Mouse (Mus musculus) cerebellum, adult (tissue): ENCODE results near the gene Gabra4.
A peak's percentile ranks its signal among the peaks of the same experiment; 100 is the strongest.

Experiments used
- ATAC-seq: cut with Nextera tagmentation; 2 replicates; pipeline ENCODE4 v1.9.2; 2017; ENCODE audit warnings: mild to moderate bottlenecking, moderate library complexity, mixed read lengths; ENCODE audit not compliant: insufficient number of reproducible peaks, low FRiP score, low TSS enrichment

Gabra4 gene

DNA sequence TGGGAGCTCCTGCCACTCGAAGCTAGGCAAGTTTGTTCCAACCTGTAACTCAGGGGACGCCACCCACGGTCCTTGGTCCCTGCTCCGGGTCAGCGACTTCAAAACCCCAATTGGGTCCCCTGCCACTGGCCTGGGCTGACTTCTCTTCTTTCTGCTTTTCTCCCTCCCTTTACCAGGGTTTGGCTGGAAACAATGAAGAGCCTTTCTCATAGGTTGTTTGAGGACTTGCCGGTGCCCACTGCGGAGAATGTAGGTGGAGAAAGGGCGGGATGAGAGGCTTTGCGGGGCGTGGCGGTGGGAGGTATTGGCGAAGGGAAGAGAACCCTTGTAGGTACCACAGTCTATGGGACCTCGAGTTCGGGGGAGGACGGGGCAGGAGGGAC is at the start of gene Gabra4:
Gene Gabra4 (minus strand): TSS at position 194 of the 383 bp plus-strand sequence.
- ATAC-seq: peak; percentile 53; the same call in 1 of the 2 replicates

DNA sequence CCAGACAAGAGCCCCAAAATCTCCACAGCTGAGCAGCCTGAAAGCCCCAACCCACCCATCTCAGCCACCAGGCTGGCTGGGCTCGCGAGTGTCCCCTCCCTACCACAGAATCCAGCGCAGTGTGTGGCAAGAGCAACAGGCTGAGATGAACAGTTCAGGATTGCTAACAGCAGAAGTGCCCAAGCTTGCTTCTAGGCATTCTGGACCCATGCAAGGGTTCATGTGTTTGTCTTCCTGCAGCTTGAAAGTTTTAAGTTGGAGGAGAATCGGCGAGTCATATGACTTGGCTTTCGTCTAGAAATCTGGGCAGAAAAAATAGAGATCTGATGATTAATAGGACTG is 43.1 kb upstream of the Gabra4 start:
- peak; percentile 38 for ATAC-seq

DNA sequence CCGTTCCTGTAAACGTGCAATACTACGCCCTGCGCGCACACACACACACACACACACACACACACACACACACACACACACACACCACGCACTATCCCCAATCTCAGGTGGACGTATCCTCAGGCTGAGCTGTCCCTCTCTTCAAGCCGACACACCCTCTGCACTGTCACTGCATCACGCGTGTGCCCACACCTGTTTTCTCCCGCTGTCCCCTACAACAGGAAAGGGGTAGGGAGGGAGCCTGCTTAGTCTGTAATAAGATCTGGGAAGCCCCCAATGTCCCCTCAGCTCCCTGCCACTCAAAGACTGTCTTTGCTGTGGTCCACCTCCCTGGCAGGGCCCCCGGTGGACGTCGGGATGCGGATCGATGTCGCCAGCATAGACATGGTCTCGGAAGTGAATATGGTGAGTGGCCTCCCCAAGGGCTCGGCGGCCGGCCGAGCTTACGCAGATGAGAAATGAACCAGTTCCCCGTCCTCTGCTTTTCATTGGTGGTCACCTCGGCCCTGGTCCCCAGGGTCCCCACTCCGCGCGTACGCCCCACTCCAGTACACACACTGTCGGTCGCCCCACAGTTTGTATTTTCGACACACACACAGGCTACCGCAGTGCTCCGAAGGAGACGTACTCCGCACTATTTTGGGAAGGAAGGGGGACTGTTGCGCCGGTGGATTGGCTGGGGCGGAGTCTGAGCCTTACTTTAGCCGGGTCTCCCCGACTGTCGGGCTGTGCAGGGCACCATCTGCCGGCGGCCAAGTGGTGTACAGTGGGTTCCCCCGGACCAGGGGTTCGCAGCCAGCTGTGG is 42.6 kb upstream of the Gabra4 start:
- ATAC-seq: peak; percentile 78

DNA sequence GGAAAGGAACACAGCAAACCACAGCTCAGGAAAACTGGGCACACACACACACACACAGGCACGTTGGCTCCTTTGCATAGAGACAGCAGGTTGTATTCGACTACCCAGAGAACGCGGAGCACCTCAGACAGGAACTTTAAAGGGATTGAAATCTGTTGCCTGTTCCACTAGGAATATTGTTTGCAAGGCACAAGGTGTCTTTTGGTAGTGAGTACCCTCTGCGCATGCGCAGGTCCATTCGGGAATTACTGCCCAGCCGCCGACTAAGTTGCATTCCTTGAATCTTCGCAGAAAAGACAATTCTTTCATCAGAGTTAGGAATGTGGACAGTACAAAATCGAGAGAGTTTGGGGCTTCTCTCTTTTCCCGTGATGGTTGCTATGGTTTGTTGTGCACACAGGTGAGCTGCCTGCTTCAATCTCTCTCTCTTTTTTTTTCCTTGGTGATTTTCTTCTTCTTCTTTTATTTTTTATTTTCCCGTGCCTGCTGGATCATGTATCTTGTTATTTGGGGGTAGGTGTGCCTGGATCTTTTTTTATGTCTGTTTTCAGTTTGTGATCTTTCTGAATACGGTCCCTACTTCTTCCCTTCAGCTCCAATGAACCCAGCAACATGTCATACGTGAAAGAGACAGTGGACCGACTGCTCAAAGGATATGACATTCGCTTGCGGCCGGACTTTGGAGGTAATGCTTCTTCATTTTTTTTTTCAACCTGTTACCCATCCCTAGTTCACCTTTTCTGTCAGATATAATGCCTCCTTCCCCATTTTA is 41.8 kb upstream of the Gabra4 start:
- ATAC-seq: peak; percentile 38; the same call in 1 of the 2 replicates

DNA sequence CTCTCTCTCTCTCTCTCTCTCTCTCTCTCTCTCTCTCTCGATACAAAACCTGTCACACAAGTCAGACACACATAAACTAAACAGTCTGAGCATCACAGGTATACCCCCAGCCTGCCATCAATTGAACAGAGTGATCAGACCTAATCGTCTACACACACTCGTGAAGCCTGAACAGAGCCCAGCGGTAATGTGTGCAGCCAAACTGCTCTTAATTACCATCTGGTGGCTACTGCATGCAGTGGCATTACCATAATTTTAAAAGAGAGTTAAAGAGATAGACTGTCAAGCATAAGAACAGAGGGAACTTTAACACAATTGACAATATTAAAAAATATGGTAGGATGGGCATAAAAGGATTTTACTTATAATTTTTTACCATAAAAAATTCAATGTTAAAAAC is 7.5 kb upstream of the Gabra4 start:
- no peak for ATAC-seq

DNA sequence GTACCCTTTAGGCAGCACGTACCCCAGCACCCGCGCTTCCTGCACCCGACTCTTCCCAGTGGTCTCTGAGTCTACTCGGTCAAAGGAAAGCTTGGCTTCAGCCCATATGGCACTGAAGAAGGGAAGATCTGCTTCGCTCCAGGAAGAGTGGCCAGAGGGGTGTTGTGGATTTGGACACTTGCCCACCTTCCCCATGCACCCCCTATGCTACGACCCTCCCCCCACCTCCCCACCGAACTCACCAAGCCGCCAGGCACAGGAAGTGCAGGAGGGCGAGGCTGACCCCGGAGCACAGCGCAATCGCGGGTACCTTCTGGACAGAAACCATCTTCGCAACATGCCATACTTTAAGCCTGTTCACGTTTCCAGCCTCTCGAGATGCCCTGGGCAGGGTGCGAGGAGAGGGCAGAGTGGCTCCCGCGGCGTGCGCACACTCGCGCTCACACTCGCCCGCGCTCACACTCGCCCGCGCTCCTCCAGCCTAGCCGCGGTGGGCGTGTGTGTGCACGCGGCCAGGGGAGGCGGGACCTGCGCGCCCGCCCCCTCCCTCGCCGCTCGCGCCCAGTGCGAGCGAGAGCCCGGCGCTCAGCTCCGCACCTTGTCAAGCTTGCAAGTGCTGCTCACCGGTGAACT is 510 bp downstream of the Gabra4 start, which contains the start of gene Gabrb1:
Gene Gabrb1 (plus strand): TSS at position 632 of the 633 bp plus-strand sequence.
- peak; percentile 76 for ATAC-seq

DNA sequence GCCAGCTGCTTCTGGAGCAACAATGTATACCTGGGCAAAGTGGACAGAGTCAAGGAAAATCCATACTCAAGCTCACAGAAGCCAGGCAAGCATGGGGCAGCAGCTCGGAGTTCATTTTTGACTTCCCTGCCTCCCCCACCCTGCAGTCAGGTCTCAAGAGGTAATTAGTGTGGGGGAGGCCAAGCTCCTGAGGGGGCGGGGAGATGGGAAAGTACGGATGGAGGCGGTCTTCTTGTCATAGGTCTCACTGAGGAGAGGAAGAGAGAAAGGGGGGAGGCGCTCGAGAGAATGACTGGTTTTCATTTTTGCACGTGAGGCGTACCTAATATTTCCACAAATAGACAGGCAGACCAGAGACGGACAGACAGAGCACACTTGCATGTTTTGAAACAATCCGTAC is 1.3 kb downstream of the Gabra4 start:
- ATAC-seq: peak; percentile 42; the same call in 1 of the 2 replicates

DNA sequence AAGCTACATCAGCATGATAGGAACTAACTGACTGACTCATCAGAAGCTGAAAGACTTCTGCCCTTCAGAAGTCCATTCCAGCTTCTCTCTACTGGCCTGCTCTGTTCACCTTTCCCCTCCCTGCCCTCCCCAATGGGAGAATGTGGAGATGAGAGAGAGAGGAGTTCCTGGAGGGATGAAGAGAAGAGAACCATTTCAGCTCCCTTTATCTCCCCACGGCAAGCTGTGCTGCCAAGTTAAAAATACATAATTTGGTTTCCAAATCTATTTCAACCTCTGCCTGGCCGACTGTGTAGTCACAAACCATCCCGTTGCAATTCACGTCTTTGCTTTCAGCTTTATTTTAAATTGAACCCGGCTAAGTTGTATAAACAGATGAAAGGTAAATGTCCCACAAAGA is 4.1 kb downstream of the Gabra4 start:
- no peak for ATAC-seq

DNA sequence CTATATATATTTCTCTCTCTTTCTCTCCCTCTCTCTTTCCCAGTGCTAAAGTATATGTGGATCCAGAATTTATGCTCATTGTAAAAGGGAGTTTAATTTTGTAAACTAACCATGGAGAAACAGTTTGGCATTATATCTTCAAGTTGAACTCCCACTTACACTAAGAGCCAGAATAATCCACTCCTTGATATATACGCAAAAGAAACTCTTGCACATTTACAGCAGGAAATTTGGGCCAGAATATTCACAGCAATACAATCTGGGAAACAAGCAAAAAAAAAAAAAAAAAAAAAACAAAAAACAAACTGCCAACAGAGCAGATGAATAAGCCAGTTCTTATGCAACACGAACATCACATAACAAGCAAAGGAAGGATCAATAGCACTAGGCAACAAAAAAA is 10.0 kb downstream of the Gabra4 start:
- no peak for ATAC-seq

DNA sequence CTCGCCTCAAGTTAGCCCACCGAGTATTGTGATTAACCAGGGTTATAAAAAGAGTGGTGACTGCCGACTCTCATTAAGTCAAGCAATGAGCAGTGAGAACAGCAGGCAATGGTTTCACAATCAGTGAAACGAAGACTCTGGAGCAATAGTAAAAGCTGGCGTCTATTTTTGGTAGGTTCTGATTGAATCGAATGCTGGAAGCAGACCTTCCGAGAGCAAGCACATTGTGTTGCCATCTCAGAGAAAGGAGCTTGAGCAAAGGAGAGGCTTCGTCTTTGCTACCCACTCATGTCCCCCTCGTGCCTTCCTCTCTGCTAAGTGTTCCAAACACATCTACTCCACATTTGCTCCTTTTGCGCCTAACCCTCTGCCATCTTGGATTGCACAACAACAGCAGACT is 18.3 kb downstream of the Gabra4 start:
- ATAC-seq: no peak

DNA sequence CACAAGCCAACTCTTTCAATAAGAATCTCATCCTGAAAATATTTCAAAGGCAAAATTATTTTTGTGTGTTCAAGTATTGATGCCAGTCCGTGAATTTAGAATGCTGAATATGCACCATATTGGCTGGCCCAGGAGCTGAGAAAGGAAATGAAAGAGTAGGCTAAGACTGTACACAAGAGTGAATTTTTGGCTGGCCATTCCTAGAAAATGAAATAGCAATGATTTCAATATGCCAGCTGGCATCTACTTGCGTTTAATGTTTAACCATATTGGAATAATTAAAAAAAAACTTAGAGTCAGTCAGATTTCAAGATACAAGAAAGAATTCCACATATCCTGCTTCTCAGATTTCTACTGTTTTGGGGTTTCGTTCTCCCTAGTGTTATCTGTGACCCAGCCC is 30.3 kb downstream of the Gabra4 start:
- no peak for ATAC-seq

DNA sequence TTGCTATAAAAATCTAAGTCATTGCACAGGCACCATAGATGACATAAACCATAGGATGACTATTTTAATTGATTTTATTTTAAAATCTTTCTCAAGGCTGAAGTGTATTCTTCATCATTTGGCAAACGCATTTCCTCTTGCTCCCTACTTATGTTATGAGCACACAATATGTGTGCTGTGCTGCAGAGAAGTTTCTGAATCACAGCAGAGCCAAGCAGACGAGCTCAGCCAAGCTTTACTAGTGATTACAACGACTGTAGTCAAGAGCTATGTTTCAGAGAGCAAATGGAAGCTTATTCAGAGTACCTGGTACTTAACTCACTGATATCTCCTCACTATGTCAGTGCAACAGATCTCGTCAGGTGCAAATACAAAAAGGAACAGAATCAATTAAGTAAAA is 41.4 kb downstream of the Gabra4 start:
- ATAC-seq: no peak

DNA sequence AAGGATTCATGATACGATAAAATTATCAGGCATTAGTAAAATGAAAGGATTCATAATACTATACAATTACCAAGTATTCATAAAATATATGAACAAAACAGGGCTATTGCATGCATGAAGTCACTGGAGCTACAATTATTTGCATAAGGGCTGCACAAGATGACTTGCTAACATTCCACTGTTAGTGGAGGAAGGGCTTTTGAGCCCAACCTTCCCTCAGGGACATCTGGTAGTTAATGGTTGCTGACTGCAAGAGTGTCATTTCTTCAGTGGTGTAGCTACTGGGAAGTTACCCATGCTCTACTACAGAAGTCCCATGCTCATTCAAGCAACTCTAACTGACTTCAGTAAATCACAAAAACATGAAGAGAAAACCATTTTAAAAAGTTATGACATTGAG is 43.8 kb downstream of the Gabra4 start:
- no peak for ATAC-seq

DNA sequence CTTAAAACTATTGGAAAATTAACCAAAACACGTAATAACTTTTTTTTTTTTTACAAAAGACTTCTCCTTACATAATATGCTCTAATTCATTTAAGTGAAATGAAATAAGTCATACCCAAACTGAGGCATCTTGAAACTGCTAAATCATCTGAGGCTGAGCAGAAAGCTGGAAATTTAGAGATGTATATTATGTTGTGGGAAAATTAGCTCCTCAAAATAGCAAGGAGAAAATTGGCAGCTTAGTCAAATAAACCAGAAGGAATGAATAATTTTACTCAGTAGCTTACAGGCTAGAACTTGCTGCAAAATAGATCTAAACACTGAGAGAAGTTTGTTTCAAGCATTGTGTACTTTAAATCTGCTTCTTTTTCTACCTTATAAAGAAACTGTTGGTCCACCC is 49.4 kb downstream of the Gabra4 start:
- ATAC-seq: no peak

DNA sequence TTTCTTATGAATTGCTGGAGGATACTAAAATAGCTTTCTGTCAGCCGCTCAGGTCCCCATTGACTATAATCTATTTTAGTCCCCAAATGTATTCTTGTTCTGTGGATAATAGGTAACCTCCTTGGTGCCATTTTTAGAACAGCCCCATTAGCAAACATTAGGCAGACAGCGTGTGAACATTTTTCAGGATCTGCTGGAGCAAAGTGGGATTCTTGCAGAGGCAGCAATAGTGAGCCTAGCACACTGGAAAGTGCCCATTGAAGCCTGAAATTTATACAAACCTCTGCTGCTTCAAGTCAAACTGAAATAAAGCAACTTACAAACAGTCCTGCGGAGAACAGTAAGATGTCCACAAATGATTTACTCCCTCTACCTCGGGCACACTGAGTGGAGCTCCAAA is 51.2 kb downstream of the Gabra4 start:
- ATAC-seq: no peak

DNA sequence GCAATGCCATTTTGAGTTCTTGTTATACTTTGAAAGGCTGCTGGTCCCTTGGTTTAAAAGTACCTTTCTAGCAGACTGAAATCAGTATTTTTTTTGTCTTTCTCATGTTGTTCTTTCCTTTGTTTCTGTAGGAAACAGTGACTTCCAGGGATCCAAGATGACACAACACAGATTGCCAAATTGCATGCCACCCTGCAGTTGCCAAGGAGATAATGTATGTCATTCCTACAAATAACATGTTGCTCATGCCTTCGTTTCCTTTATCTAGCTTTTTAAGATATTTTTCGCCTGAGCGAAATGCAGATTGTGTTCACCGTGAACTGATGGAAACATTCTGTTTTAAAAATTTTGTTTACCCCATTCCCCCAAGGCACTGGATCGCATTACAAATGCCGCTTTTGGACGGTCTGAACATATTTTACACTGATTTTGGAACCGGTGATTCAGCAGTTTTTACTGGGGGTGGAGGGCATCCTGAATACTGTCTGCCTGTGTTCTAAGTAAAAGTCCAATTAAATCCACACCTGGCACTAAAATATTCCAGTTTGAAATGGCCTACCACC is 53.9 kb downstream of the Gabra4 start:
- ATAC-seq: no peak

DNA sequence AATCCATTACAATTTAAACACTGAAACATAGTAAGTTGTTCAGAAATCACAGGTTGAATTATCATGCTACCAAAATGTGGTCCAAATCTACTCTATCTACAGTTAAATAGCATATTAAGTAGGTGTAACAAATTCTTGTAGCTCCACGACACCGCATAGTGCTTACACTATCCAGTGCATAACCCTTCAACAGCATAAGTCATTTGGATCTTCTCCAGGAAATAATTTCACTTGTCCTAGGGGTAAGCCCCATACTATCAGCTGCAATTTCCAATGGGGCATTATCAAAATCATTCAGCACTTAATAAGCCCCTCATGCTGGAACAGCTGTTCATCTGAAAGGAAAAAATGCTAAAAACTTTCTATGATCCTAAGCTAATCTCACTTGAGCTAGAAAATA is 62.8 kb downstream of the Gabra4 start:
- no peak for ATAC-seq

DNA sequence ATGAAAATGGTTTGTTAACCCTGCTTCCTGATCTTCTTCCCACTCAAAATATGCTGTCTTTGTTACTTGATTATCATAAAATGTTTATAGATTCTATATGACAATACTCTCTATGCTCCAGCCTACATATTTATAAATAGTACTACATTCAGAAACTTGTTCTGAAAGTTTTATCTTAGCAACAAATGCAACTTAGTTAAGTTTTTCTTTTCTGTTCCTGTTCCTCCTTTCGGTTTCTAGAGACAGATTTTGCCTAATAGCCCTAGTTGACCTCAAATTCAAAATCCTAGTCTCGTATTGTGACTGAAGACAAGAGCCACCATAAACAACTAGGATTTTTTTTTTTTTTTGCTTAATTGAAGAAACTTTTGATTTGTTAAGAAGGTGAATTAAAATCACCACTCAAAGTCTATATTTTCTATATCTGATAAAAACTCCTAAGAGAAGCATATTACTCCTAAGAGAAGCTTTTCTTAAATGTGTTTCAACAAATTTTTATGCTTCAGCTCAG is 64.3 kb downstream of the Gabra4 start:
- no peak for ATAC-seq

DNA sequence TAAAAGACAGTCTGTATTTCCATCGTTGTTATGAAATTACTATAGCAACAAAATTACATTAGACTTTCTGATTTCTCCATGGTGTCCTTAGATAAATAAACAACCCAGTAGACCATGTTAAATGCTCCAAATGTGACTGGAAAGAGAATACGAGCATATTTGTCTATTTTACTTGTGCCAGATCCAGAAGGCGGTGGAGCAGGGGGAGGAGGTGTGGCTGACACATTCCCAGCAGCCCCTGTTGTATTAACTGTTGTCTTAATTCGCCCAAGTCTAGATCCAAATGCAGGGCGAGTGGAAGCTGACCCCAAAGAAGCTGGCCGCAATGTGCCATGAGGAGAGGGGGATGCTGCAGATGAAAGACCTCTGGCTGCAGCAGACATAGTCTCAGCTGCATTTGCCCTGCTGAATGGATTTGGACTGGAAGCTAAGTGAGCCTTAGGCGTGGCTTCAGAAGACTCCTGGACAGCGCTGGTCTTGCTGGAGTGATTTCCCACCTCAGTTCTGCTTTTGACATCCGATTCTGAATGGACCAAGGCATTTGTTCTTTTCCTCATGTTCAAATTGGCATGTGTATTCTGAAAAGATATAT is 86.4 kb downstream of the Gabra4 start:
- ATAC-seq: no peak

DNA sequence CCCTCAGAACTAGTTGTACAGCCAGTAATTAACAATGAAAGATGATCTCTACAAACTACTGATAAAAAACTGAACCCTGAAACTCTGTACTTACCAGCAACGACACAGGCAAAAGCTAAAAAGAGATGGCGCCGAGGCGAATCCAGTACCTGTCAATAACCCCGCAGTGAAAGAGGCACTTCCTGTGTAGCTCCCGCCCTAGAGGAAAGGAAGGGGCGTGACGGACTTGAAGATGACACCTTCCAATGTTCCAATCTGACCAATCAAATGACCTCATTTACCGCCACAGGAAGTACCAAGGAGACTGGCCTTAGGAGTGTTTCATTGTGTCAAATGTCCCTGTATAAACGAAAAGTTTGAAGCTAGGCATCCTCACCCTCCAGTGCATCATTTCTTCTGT is 110.0 kb downstream of the Gabra4 start, which contains the start of gene Cox7b2:
Gene Cox7b2 (minus strand): TSS at position 127 of the 400 bp plus-strand sequence.
- no peak for ATAC-seq
